Mouse (Mus musculus): ENCODE measurements around the gene Rabggtb.

Rabggtb gene

GRCm38 (mm10) chr3:153912546-153913509 lies at the start of gene Rabggtb:
TSS of gene Rabggtb (minus strand) at chr3:153913009.
- DNase-seq: peak; percentile 96 to 97

DNA sequence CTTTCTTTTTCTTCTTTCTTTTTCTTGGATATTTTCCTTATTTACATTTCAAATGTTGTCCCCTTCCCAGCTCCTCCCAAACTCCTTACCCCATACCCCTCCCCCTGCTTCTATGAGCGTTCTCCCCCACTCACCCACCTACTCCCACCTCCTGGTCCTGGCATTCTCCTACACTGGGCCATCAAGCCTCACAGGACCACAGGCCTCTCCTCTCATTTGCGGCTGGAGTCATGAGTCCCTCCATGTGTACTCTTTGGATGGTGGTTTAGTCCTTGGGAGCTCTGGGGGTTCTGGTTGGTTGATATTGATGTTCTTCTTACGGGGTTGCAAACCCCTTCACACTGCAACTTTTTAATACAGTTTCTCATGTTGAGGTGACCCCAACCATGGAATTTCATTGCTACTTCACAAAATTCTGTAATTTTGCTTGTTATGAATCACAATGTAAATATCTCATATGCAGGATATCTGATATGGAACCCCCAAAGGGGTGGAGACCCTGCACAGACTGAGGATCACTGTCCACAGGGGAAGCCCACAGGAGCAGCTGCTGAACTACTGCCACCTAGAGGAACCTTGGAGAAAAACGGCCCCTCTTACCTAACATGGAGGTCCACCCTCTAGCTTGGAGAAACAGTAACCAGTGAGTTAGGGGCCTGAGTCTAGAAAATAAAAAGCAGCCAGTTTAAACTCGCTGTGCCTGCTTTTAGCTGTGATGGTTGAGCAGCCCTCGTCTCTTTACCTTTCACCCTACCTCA lies 49.0 kb upstream of the Rabggtb start:
- DNase-seq: peak in 1 of 2 experiments; percentile 42

GRCm38 (mm10) chr3:153960884-153961283 lies 48.1 kb upstream of the Rabggtb start:
- DNase-seq: peak; percentile 31 to 45

- no peak for DNase-seq
Measured at GRCm38 (mm10) chr3:153959731-153960207, 47.0 kb upstream of the Rabggtb start.

- DNase-seq: peak; percentile 50 to 68
Measured at GRCm38 (mm10) chr3:153959035-153959730, 46.4 kb upstream of the Rabggtb start.

GRCm38 (mm10) chr3:153957916-153958315 lies 45.1 kb upstream of the Rabggtb start:
- no peak for DNase-seq

DNA sequence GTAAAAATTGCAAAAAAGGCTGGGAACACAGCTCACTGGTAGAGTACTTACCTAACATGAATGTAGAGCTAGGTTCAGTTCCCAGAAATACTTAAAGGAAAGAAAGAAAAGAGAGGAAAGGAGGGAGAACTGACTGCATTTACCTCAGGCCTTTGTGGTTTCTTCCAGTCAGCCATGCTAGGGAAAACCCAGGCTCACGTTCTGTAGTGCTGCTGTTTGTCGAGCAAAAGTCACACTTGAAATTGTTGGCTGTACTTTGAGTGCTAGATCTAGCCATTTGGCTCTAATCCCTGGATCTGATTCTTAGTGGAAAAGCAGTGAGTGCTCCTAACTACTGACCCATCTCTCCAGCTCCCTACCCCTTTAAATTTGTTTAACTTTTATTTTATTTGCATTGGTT lies 35.4 kb upstream of the Rabggtb start:
- DNase-seq: no peak

GRCm38 (mm10) chr3:153947271-153947670 lies 34.5 kb upstream of the Rabggtb start:
- DNase-seq: no peak

DNA sequence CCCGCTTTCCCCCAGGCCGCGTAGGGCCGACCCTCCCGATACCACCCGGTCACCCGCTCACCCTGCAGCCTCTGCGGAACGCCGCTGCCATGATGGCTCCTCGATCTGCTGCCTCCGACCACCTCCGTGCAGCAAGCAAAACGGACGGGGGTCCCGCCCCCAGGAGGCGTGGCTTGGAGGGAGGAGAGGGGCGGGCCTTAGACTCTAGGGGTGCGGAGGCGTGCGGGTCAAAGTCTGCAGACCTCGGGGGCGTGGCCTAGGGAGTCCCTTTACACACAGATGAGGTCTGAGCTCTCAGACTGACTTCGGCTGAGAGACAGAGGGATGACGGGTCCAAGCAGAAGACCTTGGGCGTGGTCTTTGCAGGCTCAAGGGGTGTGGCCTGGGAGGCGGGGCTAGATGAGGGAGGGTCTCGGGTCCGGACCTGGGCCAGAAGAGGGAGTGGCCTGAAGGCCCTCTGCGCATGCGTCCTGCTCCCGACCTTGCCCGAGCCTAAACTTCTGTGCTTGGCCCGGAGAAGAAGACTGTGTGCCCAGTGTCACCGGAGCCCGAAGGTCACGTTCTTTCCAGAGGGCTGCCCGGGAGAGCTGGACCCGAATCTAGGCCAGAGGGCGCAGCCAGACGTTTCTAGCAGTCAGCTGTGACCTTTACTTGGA lies 31.7 kb upstream of the Rabggtb start, which contains the start of gene Acadm:
TSS of gene Acadm (minus strand) at position 298 of the 656 bp plus-strand sequence.
- DNase-seq: peak; percentile 97 to 98

- no peak for DNase-seq
Measured at GRCm38 (mm10) chr3:153943901-153944334, 31.1 kb upstream of the Rabggtb start.

DNA sequence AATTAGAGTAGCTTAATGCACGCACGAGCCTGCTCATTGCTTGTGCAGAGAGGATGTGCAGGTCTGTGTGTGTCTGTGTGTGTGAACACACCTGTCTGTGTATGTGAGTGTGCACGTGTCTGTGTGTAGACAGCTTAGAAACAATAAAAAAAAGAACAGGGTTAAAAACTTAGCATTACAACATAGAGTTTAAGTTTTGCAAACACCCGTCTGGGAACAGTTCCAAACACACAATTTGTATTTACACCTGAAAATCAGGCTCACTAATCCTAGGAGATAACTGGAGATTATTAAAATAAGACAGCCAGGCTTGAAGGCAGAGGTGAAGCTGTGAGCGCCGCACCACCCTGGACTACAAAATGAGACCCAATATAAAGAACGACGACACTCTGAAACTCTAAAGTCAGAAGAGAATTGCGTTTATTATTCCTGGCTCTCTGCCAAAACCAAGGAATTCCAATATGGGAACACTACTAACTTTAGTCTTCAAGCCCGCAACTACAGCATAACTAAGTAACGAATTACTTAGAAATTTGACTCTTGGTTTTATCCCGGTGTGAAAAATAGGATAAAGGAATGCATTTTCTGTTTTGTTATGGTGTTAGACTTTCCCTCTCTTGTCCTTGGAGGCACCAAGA lies 30.3 kb upstream of the Rabggtb start:
- DNase-seq: no peak

DNA sequence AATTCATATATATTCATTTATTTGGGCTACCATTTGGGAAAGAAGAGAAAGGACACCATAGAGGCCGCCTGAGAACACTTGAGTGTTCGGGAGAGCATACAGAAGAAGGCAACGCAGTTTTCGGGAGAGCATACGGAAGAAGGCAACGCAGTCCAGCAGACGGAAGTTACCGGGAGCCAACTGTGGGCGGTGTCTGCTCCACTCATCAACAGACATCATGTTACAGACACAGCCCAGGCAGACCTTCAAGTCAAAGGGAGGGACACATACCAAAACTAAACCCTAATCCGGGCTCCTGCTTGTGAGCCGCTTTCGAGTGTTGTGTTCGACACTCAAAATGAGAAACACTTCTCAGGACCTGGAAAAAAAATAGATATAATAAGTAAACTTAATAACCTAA lies 28.8 kb upstream of the Rabggtb start:
- no peak for DNase-seq

DNA sequence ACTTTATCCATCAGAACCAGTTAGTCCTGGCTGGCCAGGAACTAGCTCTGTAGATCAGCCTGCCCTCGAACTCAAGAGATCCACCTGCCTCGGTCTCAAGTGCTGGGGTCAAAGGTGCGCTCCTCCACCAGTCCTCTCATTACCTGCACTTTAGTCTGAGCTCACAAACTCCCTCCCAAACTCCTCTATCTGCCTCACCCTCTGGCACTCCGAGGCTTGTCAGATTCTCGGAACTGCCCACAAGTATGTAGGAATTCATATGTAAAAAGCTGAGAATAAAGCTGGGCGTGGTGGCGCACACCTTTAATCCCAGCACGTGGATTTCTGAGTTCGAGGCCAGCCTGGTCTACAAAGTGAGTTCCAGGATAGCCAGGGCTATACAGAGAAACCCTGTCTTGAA lies 27.7 kb upstream of the Rabggtb start:
- no peak for DNase-seq

GRCm38 (mm10) chr3:153940021-153940420 lies 27.2 kb upstream of the Rabggtb start:
- no peak for DNase-seq

GRCm38 (mm10) chr3:153937116-153937810 lies 24.5 kb upstream of the Rabggtb start:
- DNase-seq: no peak

DNA sequence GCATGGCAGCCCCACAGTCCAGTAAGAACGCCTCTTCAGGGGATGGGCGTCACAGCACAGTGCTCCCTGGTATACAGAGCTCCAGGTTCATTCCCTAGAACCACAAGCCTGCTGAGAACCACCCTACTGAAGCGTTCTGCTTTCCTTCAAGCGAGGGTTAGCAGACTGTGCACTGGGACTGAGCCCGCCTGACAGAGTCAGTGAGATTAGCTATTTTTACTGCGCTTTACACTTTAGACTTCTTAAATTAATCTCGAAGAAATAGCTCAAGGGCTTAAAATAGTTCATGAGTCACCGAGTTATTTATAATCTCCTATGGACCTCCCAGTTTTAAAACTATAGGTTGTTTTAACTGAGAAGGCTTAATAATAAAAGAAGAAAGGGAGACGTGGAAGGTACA lies 23.1 kb upstream of the Rabggtb start:
- no peak for DNase-seq

DNA sequence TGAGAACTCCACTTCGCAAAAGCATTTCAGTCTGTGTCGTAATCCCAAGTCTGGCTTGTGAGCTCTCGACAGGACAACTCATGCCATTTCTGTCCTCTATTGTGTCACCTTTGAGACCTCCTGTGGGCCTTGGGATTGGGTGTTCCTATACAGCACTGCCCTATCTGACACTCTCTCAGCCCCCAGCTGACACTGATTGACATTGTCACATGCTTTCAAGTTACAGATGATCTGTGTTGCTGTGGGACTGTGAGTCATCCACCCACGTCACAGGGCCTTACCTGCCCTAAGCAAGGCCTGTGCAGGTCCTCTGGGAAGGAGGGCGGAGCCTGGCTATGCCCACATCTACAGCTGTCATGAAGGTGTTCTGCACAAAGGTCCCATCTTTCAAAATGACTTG lies 19.7 kb upstream of the Rabggtb start:
- no peak for DNase-seq

DNA sequence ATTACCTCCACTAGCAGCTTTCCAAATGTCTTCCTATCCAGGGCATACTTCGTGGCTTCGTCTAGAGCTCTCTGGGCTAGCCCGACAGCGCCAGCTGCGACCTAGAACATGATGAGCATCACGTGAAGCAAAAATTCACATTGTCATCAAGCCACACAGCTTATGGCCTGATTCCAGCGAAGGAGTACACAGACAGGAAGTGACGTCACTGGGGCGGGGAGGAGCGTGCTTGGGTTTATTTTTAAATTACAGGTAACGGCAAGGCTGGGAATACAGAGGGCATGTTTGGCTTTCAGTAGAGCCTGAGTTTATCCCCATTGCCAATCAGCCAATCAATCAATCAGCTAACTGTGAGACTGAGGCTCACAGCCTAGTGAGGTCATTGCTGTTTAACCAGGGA lies 16.7 kb upstream of the Rabggtb start:
- DNase-seq: no peak

DNA sequence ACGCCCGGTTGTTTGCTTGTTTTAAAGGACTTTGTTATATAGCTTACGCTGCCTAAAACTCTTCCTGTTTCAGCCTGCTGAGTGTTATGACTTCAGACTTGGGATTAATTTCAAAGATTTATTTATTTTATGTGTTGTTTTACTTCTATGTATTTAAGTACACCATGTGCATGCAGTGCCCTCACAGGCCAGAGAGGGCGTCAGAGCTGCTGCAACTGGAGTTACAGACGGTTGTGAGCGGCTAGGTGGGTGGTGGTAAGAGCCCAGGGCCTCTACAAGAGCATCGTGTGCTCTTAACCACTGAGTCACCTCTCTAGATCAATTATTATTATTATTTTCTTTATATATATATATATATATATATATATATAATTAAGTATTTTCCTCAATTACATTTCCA lies 13.5 kb upstream of the Rabggtb start:
- DNase-seq: no peak

DNA sequence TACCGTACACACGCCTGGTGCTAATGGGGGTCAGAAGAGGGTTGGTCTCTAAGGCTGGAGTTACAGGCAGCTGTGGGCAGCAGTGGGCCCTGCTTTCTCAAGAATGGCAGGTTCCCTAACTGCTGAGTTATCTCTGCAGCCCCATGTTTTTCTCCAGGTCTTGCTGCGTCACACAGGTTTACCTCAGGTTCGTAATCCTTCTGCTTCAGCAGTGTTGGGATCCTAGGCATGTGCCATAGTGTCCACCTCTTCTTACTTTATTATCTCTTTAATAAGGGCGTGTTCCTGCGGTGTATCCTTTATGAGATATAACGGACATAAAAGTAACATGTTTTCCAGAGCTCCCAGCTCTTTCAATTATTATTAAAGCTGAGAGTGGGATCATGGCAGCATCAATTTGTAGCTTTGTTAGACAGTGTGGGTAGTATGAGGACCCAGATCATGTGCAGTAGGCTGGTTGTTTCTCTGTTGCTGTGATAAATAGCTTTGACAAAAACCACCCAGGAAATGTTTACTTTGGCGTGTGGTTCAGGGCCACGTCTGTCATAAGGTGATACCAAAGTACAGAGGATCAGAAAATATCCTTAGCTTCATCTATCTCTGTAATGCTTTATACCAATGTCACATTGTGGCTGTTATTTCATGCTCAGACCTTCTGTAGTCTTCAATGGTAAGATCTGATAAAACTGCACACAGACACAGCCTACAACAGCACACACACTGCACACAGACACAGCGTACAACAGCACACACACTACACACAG lies 8.5 kb upstream of the Rabggtb start:
- DNase-seq: no peak
